Mouse (Mus musculus): ENCODE results near the gene Btf3. TPM values are rescaled to one million over a fixed set of nuclear protein-coding genes. Genes with fewer than 3 reads are reported as not detected.

Gene Btf3
- total RNA-seq (2015) (843 and 873 TPM in 2 replicates), total RNA-seq (2017) (1,331 and 1,501 TPM in 2 replicates)

DNA sequence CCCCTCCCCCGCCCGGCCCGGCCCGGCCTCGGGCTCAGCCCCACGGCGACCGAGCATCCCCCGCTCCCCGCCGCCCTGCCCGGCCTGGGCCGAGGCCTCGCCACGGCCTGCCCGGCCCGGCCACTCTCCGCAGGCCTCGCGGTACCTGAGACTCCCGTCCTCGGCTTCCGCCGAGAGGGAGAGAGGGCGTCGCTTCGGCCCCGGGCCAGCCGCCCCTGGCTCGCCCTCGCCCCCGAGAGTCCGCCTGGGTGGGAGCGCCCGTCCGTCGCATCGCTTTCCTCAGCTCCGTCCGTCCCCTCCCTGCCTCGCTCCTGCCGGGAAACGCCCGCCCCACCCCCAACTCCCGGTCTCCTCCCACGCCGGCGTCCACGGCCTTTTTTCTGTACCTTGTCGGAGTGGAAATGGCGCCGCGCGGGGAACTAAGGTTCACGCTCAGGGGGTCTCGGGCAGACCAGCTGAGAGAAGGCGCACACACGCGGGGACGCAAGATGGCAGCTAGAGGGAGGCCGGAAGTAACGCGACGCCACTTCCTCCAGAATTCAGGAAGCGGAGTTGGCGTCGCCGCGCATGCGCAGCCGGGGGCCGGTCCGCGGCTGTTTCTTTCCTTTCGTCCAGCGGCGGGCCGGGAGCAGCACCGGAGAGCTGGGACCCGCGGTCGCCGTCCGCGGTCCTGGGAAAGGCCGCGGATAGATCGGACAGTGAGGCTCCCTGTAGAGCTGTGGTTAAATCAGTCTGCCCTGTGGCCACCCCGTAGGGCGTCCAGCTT is at the start of gene Btf3:
Btf3 (minus strand) TSS at position 527 of the 766 bp plus-strand sequence.
- peak; percentile 96 for ATAC-seq (ENCODE audit: poor library complexity, severe bottlenecking)

DNA sequence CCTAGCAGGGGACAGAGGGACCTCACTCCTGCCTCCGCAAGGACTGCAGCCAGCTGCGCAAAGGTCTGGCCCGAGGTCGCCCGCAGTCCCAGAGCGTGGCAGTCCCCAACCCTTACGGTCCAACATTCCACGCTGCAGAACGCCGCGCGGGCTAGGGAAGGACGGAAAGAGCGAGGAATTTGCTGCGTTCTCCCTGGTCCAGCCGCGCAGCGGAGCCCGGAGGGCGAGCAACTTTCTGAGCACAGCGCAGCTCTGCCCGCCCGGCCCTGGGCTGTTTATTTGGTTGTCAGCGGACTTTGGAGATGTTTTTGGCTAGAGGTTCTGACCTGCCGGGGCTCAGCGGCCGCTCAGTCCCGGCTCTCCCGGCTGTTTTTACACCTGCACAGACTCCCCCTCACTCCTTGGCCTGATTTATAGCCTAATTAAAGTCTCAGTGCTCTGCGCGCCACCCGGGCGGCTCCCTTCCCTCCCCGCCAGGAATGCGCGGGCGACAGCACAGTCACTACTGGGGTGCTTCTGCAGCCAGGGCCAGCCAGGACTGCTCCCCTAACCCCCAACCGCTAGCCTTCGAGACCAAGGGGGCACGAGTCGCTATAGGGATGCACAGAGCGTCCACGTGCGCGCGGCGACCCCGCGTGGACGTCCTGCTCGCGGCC is 49.1 kb upstream of the Btf3 start:
- no peak for ATAC-seq (ENCODE audit: poor library complexity, severe bottlenecking)

DNA sequence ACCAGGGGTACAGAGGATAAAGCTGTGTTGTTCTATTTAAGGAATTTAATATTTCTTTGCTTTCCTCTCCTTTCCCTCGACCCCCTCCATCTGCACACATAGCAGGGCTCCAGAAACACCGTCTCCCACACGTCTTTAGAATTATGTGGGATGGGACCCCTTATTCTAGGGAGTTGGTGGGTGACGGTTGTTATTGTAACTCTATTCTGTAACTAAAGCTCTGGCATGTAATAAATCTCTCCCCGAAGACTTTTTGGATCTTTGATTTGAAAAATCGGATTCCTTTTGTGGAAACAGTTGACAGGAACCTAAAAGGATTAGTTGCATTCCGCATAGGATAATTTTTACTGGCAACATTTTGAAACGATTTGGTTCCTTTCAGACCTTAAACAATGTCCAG is 48.3 kb upstream of the Btf3 start:
- no peak for ATAC-seq (ENCODE audit: poor library complexity, severe bottlenecking)

DNA sequence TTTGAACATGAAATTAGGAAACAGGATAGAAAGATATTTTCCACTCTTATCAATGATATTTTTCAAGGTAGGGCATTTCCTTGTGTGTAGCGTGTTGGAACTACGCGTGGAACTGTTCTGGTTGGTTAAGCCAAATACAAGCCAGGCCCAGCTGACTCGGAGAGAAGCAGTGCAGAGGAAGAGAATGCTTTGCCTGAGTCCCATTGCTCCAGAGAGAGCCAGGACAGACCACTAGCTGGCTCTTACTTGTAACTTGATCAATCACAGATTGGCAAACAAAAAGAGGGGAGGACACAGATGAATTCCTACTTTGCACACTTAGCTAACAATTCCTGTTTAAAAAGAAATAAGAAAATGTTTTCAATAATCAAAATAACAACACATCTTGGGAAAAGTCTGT is 46.2 kb upstream of the Btf3 start:
- ATAC-seq (ENCODE audit: poor library complexity, severe bottlenecking), result no peak

DNA sequence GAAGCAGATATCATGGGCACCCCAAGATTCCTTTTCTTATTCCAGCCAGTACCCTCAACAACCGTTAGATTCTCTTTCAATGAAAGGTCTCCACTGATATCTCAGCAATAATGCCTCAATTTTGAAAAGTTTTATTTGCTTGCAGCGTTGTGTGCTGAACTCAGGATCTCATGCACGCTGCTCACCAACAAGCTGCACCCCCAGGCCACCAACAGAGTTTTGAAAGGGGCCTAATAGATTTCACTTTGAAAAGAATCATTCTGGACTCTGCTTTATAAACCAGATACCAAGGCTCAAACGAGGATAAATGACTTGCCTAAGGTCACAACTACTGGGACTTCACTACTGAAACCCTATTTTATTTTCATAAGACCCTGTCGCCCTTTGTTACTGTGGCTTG is 44.4 kb upstream of the Btf3 start:
- ATAC-seq (ENCODE audit: poor library complexity, severe bottlenecking), result no peak

DNA sequence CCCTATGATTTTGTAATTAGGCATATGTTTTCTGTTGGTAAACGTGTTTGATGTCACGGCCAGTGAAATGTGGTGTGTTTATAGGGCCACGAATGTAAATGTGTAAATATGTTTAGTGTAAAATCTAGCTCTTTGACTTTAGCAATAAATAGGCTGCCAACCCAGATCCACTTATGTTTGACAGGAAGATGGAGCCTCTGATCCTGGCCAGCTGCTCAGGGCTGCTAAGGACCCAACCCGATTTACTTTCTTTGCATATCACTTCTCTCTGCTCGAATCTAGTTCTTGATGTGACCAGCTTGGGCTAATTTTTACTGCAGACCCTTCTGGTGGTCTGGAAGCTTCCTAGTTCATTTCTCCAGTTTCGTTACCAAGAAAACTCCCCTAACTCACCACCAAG is 43.6 kb upstream of the Btf3 start:
- ATAC-seq (ENCODE audit: poor library complexity, severe bottlenecking), result no peak

DNA sequence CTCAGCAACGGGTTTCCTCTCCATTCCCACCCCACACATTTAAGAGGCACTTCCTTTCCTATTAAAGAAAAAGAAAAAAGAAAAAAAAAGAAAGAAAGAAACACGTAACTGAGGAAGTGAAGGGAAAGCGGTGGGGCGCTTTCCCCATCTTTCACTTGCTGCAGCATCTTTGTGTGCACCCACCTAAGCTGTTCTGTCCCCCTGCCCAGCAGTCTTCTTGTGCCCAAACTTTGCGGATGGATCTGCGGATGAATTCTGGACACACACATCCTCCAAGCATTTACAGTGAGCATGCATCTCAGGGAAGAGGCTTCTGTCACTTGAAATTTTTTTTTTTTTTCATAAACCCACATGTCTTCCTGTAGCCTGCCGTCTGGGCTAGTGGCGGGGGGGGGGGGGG is 42.5 kb upstream of the Btf3 start:
- ATAC-seq (ENCODE audit: poor library complexity, severe bottlenecking), result no peak

DNA sequence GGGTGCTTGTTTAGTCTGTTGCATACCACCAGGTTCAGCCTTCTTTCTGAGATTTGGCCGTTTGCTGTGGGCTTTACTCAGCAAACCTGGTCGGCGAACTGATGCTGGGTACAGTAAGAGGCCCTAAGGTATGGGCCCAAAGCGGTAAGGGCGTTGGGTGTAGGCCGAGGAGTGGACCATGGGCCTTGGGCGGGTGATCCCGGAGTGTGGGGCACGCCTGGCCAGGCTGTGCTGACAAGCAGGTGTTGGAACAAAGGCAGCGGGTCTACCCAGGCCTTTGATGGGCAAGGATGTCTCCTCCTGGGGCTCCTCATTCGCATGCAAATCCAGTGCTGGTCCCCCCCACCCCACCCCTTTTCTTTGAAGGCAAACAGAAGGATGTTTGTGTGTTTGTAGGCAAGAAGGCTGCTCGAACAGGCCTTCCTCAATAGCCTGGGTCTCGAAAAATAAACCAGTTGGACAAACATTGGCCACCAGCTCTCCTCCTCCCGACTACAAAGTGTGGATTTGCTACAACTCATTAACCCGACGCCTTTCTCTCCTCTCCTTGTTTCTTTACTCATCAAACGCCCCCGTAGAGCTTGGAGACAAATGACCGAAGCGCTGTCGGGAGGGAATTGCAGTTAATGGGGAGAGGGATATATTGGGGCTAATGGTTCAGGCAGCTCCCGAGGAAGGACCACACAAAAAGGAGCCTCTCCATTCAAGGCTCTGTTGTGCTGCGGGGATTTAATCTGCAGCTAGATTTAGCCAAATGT is 41.8 kb upstream of the Btf3 start:
- ATAC-seq (ENCODE audit: poor library complexity, severe bottlenecking), result no peak

DNA sequence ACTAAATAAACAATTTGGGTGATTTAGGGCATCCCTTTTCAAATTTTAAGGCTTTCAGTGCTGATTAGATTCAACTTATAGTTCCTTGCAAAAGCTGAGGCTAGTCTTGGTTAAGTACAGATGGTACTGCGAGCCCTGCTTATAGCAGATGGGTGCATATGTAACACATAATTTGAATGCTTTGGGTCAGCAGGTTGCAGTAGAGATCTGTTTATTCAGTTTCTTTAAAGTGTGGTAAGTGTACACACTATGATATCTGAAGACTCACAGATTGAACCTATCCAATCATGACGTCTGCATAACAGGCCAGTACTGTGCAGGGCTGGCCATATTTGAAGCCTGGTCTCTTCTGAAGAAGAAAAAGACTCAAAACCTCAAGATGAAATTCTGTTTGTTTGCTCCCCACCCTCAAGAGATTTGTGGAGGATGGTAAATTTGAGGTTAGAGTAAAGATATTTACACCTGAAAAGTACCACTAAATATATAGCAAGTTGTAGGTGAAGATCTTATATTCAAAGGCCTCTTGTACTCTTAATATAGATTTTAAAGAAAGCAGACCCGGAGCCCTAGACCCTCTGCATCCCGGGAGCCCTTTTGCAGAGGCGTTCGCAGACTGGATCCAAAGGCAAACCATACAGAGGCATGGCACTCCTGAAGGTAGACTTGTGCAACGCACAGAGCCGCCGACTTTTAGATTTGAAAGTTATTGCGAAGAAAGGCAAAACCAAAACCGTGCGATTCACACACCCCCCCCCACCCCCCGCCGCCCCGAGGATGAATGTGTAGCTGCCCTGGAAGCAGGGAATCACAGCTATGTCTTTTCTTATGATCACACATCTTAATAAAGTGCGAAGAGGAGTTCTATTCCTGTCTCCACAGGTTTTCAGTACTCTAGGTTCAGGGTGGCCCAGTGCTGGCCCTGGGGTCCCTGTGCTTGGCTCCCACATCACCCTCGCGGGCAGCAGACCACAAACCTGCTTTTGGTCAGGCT is 40.9 kb upstream of the Btf3 start:
- no peak for ATAC-seq (ENCODE audit: poor library complexity, severe bottlenecking)

DNA sequence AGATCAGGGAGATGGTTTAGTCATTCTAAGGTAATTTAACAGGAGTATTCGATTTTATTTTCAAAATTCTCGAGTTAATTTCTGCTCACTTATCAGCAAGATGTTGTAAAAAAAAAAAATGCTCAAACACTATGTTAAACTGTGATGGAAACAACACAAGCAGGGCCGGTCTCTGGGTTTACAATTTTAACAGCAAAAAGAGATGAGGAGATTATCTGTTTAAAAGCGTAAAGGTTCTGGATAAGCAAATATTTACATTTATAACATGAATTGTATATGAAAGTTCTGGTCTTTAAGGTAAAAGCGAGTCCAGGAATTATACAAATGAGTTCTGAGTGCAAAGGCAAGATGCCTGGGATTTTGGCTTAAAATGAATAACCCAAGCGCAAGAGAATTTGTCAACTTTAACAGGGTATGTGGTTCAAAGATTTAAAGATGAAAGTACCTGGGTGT is 40.2 kb upstream of the Btf3 start:
- ATAC-seq (ENCODE audit: poor library complexity, severe bottlenecking), result no peak

DNA sequence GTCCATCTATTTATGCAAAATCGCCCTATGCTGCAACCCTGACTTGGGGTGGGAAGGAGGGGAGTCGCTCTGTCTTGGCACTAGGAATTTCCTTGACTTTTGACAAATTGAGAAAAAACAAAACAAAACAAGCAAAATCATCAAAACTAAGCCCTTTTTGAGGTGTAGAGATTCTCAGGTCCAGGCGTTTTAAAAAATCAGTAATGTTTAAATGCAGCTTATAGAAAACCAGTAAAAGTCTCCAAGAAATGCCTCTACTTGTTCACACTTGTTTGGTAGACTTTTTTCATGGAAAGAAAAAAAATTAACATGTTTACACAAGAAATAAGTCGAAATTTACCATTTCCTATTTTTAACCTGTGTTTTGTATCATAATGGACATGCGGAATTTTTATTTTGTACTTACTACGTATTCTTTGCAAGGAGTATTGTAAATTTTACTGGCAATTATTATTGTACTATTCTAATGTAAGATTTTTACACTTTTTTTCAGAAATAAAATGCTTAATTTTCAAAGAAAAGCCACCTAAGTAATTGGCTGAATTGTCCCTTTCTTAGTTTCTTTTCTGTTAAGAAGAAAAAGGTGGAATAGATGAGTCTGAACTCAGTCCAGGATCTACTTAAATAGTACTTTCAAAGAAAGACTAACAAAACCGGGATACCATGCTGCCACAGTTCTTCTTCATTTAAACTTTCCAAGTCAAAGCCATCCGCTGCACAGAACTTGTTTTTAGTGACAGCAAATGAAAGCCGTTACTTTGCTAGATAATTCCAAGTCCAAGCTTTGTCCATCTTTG is 39.6 kb upstream of the Btf3 start:
- no peak for ATAC-seq (ENCODE audit: poor library complexity, severe bottlenecking)

DNA sequence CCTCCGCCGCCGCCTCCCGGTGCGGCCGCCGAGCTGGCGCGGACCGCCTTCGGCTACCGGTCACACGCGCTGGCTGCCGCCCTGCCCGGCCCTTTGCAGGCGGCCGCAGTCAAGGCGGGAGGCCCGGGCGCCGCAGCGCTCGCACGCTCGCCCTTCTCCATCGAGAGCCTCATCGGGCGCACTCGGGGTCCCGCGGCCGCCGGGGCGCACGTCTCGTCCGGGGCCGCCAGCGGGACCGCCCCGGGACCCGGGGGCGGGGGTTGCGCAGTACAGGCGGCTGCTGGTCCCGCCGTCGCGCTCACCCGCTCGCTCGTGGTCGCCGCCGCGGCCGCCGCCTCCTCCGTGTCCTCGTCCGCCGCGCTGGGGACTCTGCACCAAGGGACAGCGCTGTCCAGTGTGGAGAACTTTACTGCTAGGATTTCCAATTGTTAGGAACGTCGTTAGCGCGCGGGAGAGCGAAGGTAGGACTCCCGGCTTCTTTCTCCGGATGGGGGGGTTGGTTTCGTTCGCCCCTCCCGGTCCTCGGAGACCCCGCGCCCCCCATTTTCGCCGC is 38.8 kb upstream of the Btf3 start:
- ATAC-seq (ENCODE audit: poor library complexity, severe bottlenecking), result no peak

DNA sequence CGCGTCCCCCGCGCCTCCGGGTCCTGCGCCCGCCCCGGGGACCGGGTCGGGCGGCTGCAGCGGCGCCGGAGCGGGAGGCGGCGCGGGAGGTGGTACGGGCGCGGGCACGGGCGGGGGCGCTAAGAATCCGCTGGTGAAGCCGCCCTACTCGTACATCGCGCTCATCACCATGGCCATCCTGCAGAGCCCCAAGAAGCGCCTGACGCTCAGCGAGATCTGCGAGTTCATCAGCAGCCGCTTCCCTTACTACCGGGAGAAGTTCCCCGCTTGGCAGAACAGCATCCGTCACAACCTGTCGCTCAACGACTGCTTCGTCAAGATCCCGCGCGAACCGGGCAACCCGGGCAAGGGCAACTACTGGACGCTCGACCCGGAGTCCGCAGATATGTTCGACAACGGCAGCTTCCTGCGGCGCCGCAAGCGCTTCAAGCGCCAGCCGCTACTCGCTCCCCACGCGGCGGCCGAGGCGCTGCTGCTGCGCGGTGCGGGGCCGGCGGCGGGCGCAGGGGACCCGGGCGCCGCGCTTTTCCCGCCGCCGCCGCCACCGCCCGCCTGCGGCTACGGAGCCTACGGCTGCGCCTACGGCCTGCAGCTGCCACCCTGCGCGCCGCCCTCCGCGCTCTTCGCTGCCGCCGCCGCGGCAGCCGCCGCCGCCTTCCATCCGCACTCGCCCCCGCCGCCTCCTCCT is 38.2 kb upstream of the Btf3 start:
- no peak for ATAC-seq (ENCODE audit: poor library complexity, severe bottlenecking)

DNA sequence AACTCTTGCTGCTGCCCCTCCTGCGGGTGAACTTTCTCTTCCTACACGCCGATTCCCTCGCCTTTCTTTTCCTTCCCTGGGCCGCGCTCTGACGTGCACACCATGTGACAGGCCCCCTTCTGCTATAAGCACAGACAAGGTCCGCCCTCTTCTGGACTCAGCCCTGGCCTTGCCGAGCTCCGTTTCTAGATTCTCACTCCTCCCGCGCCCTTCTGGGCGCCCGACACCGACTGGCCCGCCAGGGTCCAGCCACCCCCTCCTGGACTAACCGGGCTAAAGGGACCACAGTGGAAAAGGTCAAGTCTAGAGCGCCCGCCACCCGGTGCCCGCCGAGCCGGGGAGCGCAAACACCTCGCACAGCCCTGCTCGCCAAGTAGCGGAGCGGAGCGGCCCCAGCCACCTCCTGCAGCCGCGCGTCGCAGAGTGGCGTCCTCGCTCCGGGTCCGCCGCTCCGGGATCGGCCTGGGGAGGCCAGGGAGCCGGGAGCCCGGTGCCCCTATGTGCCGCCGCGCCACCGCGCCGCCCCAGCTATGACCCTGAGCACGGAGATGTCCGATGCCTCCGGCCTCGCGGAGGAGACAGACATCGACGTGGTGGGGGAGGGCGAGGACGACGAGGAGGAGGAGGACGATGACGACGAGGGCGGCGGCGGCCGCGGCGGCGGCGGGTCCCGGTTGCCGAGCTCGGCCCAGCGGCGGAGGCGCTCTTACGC is 37.4 kb upstream of the Btf3 start, which contains the start of gene Foxd1:
Foxd1 (plus strand) TSS at position 153 of the 712 bp plus-strand sequence.
- ATAC-seq (ENCODE audit: poor library complexity, severe bottlenecking), result peak; percentile 60

DNA sequence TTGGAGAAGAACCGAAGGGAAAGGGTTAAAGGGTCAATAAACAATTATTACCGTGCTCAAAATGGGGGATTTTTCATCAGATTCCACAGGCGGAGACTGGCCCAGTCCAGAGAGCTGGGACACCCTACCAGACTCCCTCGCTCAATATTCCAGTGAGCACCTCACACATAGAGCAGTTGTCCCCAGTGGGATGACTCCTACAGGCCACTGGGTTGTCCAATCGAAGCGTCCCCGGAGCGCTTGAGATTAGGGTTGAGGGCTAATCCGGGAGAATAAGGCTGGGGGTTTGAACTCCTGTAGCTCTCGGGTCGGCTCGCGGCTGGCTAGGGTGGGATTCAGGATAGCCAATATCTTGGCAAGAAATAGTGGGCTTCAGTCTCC is 36.9 kb upstream of the Btf3 start:
- no peak for ATAC-seq (ENCODE audit: poor library complexity, severe bottlenecking)

DNA sequence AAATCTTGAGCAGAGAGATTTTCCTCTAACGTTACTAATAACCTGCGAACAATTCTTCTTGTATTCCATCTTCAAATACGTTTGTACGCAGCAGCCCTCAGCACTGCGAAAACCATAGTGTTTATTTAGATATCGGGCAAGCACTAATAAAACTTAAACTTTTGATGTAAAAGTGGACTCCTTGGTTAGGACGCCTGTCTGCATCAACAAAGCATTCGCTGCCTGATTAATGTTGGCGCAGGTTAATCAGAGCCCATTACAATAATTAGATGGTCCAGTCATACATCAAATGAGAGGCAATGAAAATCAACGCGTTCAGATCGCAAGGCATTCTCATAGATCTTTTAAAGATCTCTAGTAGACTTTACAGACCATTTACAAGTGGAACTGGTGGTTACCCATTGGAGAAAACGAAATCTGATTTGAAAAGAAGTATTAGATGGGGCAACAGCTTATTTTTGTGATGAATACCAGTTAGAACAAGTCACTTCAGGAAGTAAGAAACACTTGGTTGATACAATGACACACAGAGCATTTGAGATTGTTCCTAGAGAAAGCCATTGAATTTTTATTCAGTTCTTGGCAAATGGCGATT is 35.7 kb upstream of the Btf3 start:
- no peak for ATAC-seq (ENCODE audit: poor library complexity, severe bottlenecking)

DNA sequence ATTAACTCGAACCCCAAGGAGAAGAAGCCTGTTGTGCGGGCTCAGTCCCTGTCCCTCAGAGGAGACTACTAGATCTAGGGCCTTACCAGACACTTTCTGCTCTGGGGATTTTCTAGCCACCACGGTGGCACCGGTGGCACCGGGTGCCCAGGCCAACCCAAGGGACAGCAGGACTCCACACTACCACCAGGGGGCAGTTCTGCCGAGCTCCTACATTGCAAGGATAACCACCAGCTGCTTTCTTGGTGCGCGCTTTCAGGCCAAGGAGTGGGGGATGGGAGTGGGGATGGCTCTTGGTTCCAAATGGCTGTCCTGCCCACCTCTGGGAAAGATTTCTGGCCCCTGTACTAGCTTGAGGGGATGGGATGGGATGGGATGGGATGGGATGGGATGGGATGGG is 34.7 kb upstream of the Btf3 start:
- peak; percentile 68 for ATAC-seq (ENCODE audit: poor library complexity, severe bottlenecking)

DNA sequence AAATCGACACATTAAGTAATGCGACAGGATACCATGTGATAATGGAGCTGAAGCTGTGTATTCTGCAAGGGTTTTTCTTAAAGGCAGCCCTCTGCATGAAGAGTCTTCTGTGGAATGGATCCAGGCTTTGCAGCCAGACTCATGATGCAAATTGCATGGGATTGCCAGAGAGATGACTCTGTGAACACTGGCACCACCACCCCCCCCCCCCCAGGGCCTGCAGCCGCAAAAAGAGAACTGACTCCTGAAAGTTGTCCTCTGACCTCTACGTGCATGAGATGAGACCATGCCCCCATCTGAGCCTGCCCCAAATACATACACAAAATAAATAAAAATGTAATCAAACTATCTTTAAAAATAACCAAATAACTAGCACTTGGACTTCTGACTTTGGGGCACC is 32.7 kb upstream of the Btf3 start:
- no peak for ATAC-seq (ENCODE audit: poor library complexity, severe bottlenecking)

Measured in megakaryocyte, adult 5-6 weeks (primary cell).